Mouse (Mus musculus) T-helper 17 cell (primary cell): ENCODE results near the gene Trim9.

Experiments used
- in situ Hi-C, 2 experiments: fragments of 300-600 bp; cut with MboI, MseI; formaldehyde crosslinking; loops; 1 replicate in 1 of 2; 2 replicates in 1 of 2; pipeline ENCODE4 v1.15.1; 2025; ENCODE audit warnings: high pct_unique_total_duplicates in 2 of 2

Trim9 gene

DNA sequence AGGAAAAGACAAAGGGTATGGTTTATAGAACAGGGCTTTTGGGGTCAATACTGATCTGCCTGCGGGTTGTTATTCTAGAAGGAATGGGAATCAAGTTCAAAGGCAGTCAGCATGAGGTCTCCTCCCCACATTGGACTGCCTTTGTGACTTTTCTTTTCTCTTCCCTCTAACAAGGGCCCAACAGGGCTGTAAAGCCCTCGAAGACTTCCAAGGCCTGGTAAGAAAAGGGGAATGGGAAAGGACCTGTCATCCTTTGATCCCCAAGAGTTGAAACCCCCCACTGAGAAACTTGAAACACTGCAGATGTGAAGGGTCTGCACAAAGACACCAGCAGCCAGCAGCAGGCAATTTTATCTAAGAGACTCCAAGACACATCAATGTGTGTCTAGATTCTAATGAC lies 21.0 kb downstream of the Trim9 start:
- in situ Hi-C loops = no loop called here

DNA sequence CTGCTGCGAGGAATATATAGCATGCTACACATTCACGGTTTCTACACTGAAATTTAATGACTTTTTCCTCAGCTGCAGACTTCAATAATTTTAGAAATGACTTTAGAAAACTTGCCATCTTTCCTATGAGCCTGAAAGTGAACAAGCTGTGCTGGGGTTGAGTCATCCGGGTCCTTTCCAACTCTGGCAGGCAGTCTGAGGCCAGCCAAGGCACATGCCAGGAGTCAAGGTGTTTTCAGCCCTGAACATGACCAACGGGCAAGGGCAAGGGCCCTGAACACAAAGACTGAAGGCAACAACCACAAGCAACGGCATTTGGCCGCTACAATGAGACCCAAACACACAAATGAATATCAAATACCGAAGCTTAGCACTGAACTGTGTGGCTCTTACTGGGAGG lies 21.6 kb downstream of the Trim9 start:
- in situ Hi-C loops = no loop called here

DNA sequence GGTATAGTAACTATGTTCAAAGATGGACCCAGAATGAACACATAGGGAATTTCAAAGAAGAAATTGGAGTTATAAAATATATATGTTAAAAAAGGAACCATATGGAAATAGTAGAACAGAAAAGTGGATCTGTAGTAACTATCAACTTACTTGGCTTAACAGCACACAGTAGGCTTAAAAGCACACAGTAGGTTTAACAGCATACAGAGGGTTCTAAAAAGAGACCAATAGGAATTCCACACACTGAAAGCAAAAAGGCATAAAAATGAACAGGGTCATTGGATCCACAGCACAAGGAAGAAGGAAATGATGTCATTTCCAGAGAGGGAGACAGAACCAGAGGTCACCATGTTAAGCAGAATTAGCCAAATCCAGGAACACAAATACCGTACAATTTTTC lies 24.6 kb downstream of the Trim9 start:
- in situ Hi-C loops = no loop called here

DNA sequence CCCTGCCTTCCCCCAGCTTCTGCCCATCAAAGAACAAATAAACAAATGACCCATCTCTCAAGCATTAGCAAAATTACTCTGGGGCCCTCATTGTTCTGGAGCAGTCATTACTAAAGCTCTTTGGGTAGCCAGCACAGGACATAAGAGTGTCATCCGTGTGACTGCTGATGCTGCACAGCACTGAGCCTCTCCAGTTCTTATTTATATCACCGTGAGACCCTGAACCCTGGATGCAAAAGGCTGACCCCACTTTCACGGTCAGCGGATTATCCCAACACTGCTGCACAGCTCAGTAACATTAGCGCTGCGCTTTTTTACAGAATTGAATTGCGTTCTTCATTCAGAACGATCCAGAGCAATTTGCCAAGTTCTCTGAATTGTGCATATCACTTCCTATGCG lies 31.3 kb downstream of the Trim9 start:
- in situ Hi-C loops = no loop called here

DNA sequence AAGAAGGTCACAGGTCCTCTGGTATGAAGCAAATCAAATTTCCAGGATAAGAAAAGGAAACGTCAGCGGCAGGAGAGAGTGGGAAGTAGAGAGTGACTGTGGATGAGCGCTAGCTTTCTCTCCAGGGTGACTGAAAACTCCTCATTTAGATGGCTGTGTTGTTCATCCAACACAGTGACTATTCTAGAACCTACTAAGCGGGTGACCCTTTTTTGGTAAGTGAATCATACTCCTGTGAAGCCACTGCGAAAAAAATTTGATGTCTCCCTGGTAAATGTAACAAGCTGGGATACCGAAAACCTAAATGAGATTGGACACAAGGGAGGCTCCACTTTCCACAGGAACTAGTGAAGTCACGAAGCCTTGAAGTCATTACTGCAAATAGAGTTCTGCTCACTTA lies 39.5 kb downstream of the Trim9 start:
- in situ Hi-C loops = no loop called here

DNA sequence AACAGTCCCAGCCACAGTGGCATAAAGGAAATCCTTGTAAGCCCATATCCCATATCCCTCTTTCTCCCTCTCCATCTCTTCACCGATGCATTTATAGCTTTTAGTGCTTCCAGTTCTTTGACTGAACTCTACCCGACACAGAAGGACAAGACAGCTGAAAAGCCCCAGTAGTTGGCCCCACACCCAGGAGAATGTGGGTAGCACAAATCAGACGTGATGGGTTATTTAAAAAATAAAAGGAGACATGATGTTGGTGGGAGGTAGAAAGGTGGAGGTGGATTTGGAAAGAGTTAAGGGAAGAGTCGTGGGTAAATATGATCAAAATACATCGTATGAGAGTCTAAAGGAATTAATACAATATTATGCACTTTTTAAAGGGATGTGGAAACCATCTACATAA lies 40.4 kb downstream of the Trim9 start:
- in situ Hi-C loops = no loop called here

DNA sequence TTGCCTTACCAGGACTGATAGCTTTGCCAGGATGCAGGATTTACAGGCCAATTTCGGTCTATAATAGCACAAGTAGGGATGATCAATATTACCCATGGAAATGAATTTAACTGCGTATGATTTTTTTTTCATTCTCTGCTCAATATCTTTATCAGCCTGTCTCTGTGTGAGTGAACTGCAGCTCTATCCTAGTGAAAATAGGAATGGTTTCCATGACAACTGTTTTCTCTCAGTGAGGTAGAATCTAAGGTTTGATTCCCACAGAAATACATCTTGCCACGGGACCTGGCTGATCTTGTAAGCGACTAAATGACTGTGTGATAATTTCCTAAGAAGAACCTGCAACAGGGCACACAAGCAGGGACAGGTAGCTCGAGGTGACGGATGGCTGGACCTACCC lies 43.4 kb downstream of the Trim9 start:
- in situ Hi-C loops = no loop called here

DNA sequence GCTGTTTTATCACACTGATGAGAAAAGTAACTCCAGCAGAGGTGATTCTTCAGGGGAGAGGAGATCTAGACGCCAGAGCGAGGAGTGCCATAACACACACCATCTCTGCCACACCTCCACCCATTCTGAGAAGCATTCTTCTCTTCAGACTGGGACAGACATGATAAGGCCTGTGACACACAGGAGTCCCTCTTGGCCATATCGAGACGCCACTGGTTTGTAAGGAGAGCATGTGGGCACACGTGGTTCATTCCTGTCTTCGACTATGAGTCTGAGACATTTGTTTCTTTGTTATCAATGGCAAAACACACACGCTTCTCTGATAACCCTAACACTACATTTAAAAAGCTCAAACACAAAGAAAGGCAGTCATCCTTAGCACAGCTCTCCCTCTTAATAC lies 43.9 kb downstream of the Trim9 start:
- in situ Hi-C loops = no loop called here

DNA sequence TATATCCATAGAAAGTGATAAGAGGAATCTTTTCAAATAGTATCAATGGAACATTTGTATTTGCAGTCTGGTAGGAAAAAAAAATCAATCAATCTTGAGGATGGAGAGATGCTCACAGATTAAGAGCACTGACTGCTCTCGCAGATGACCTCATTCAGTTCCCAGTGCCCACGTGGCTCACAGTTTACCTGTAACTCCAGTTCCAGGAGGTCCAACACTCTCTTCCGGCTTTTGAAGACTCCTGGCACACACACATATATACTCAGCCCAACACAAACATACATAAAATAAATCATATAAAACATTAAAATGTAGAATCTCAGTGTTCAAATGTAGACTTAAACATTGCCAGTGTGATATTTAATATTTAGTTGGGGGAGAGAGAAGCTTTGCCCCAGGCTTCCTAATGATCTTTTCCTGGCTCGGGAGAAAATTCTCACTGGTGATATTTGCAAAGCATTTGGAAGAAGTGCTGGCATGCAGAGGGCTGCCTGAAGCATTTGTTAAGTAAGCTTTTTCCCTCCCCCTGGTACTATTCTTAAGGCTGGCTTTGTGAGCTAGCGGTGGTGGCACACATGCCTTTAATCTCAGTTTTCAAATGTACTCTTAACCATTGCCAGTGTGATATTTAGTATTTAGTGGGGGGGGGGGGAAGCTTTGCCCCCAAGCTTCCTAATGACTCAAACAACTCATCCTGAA lies 45.2 kb downstream of the Trim9 start:
- in situ Hi-C loops = no loop called here

DNA sequence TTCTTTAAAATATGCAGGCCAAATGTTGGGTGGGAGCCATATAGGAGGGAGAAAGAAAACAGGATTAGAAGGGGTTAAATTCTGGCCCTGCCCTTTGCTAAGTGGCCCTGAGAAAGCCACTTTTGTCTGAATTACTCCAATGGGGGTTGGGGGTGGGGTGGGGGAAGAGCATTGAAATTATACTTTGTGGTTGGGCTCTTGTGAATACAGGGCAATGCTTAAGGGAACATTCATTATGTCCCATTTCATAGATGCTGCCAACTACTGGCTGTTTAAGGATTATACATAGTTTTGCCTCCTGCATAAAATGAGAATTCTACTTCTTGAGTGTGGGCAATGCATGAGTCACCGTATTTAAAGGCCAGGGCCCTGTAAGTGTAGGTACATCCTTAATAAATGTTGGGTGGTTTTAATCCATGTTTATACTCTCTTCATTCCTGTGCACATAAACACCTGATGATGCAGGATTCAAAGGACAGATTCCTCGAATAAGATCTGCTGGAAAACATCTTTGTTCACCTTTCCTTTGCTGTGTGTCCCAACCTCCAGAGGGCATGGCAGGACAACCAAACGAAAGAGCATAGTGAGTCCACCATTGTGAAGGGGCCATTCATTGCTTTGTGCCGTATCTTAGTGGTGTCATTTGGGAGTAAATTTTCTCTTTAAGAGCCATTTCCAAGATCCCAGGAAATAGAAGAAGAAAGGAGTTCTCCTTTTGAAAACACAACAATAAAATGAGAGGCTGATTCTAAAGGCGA lies 53.3 kb downstream of the Trim9 start:
- in situ Hi-C loops = no loop called here

DNA sequence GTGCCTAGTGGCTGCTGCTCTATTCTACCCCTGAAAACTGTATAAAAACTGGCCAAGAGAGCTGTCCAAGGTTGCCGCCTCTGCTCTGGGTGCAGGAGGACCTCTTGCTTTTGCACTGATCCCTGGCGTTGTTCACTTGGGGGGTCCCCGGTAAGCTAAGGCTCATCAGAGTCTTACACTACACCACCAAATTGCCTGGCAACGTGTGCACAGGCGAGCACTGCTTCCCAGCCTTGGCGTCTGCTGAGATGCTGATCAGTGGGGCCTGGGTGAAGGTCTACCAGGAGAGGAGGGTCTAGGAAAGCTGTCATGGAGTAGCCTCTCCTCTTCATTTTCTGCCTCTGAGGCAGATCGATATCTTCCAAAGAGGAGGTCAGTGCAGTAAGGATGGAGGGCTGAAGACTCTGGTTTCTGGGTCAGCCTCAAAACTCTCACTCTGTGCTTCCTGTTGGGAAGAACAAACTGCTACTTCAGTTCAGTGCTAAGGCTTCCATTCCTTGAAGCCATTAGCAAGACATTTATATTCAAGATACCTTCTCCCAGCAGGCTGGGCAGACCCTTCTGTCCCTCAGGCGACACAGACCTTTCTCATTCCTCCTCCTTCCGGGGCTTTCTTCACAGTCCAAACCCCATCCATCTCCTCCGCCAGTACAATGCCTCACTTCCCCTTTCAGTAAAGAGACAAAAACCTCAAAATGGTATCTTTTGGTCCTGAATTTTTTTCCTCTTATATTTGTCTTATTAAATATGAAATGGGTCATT lies 54.1 kb downstream of the Trim9 start:
- in situ Hi-C loops = no loop called here

DNA sequence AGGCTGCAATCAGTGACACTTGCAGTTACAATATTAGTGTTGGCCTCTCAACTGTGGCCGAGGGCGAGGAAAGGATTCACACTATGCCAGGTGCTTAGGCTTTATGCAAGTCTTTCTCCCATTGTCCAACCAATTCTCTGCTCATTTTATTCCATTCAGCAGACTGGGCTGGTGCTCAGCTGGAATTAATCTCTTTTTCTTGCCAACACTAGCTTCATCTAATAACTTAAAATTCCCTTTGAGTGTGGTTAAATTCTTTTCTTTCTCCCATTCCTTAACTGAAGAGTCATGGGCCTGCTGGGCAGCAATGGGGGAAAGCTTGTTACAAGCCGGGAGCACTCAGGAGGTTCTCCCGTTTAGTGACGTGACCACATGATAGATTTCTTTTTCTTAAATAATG lies 61.9 kb downstream of the Trim9 start:
- in situ Hi-C loops = loop anchor here in 1 of 2 experiments (10.0 kb wide), 1 partner anchor 1419 kb away; no protein-coding TSS in a partner anchor

DNA sequence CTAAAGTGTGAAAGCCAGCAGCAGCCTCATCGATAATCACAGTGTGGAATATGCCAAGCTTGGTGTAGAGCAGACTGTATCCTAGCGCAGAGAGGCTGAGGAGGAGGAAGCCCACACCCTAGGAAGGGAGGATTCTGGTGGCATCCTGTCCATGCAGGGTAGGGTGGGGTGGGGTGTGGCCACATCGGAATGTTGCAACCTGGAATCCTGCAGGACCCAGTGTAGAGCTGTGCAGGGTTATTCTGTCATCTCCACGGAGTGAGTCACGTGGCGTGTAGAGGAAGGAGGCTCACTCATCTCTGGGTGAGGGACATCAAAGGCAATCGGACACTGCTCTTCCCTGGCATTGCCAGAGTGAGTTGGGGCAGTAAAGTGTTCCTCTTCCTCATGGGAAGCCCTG lies 62.4 kb downstream of the Trim9 start:
- in situ Hi-C loops = loop anchor here in 1 of 2 experiments (10.0 kb wide), 1 partner anchor 1420 kb away; no protein-coding TSS in a partner anchor

DNA sequence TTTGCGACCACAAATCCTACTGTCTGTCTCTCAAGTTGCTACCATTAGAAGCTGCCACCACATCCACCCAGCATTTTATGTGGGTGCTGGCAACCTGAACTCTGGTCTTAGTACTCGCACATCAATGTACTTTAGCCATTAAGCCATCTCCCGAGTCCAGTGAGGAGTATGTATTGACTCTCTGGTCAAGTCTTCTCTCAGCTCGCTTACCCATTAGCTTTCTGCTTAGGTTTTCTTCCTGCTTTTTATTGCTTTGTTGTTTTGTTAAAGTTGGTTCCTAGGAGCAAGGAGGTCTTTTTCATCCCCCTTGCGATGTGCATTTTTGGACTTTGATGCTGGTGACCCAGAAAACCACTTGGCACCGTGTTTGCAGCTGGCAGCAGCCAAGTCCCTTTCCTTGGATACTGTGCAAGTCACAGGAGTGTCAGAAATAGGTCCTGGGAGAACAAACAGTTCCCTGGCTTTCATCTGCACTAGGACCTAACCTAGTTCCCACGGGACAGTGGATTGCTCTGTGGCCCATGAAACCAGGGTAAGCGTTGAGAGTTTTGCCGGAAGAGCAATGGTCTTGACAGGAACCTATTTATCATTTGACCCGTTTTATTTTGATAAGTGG lies 64.2 kb downstream of the Trim9 start:
- in situ Hi-C loops = loop anchor here in 1 of 2 experiments (10.0 kb wide), 1 partner anchor 1422 kb away; no protein-coding TSS in a partner anchor

DNA sequence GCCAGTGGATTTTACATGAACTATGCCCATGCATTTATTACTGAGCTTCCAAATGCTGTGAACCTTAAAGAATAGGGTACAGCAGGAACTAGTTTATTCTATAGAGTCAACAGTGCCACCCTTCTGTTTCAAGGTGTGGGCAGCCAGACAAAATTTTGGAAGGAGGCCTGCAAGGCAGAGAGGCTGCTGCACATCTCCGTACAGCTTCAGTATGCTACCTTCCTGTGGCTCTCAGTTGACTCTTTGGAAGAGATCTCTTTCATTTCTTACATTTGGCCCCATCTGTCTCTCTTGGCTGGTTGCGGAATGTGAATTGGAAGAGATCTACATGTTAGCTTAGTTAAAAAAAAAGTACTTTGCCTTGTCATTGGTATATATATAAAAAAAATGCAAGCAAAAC lies 66.5 kb downstream of the Trim9 start:
- in situ Hi-C loops = loop anchor here in 1 of 2 experiments (10.0 kb wide), 1 partner anchor 1424 kb away; no protein-coding TSS in a partner anchor

DNA sequence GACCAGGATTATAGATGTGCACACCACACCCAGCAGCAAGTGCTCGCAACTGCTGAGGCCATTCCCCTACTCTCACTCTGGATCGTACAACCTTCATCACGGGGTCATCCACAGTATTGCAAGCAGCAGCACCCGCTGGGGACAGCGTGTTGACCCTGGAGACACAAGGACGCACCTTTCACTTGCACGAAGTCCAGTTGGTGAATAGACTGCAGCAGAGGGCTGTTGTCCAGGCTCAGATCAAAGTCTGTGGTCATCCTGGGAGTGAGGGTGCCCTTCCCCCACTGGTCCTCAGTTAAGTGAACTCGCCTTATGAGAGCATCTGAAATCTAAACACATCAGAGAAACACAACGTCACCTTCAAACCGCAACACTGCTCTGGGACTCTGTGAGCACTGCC lies 67.0 kb downstream of the Trim9 start:
- in situ Hi-C loops = loop anchor here in 1 of 2 experiments (10.0 kb wide), 1 partner anchor 1424 kb away; no protein-coding TSS in a partner anchor

DNA sequence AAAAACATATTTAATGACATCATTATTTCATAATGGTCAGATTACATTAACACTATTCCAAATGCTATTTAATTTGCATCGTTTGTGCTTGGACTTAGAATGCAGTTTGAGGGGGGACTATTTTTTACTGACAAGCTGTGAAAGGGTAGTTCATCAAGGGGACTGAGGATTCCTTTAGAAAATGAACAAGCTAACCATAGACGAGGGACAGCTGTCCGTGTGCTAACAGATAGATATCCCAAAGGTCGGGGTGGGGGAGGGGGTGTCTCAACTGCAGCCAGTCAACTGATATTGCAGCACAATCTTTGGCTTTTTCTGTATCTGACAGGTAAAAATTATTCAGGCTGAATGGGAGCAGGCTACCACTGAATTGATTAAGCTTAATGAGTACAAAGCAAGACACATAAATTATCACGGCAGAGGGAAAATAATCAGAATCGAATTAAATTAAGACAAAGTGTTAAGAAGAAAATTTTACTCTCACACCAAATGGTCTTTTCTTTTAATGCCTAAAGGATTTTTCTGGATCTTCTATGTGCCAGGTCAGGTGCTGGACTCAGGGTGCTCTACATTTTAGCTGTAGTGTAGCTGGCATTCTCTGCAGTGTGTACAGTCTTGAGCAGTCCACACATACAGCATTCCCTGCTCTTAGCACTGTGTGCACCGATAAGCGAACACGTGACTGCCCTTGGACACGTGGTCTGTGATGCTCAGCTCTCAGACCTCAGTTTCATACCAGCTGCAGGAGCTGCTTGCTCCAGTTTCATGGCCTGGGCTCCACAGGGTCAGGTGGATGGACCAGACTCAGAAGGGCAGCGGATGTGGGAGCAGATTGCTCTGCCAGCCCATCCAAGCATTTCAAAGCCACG lies 70.1 kb downstream of the Trim9 start:
- in situ Hi-C loops = no loop called here

DNA sequence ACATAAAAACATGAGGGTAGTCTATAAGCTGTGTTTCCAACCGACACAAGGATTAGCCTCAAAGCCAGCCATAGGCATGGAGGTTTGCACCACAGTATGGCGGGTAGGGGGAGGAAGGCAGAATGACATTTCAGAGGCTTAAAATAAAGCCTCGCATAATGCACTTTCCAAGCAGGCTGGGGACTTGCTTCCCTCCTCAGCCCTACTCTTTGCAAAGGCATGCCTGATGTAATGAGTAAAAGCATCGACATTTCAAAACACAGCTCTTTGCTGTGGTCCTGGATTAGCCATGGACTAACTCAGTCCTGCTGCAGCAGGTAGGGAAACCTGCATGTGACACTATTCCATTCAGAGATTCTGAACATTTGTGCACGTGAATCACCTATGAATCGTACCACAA lies 77.7 kb downstream of the Trim9 start:
- in situ Hi-C loops = loop anchor here in 1 of 2 experiments (25.0 kb wide), 1 partner anchor 1582 kb away; no protein-coding TSS in a partner anchor

DNA sequence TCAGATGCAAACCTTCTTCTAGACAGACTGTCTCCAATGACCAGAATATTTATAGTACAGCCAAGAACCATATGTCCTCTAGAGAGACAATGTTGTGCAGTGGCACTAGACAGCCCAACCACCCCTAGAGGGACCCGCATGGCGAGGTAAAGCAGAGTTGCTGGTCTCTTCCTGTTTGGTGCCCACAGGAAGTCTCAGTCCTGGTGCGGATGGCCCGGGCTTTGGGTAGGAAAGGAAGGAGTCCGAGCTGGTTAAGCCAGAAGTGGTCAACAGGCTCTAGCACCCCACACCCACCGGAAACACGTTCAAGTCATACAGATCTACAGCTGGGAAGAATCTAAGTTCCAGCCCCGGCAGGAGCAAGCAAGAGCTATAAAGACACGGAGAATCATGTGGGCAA lies 80.1 kb downstream of the Trim9 start:
- in situ Hi-C loops = loop anchor here in 1 of 2 experiments (25.0 kb wide), 1 partner anchor 1580 kb away; no protein-coding TSS in a partner anchor

DNA sequence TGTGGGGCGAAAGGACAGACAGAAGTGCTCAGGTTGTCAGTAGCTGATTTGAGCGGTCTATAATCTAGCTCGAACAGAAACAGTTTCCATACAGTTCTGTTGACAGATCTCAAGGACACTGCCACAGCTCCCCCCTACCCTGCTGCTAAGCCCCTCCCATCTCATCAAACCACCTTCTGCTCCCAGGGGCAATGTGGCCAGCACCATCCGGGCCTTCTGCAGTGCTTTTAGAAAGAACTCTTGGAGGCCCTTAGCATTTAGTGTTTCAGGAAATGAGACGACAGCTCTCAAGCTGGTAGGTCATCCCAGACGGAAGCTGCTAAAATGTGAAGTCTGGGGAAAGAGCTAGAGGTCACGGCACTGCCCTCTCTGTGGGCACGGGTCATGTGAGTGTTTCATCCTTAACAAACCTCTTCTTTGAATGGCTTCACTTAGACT lies 80.9 kb downstream of the Trim9 start:
- in situ Hi-C loops = loop anchor here in 1 of 2 experiments (25.0 kb wide), 1 partner anchor 1579 kb away; no protein-coding TSS in a partner anchor
